Mouse (Mus musculus) erythroblast, embryonic 14.5 days (primary cell): ENCODE measurements around the gene Nptxr. TPM values are rescaled to one million over a fixed set of nuclear protein-coding genes. Genes with fewer than 3 reads are reported as not detected.

Experiments used
- H3K27me3 ChIP-seq: 2 replicates; pipeline ENCODE4 v1.6.1; 2012; ENCODE audit warnings: inconsistent platforms; ENCODE audit not compliant: control insufficient read depth
- H3K36me3 ChIP-seq: 2 replicates; pipeline ENCODE4 v1.6.1; 2012; ENCODE audit warnings: mild to moderate bottlenecking, inconsistent platforms; ENCODE audit not compliant: control insufficient read depth
- H3K4me1 ChIP-seq: 2 replicates; pipeline ENCODE4 v1.6.1; 2012; ENCODE audit warnings: inconsistent platforms; ENCODE audit not compliant: control insufficient read depth
- H3K4me3 ChIP-seq: replicated peaks from 2 replicates; pipeline ENCODE3; 2012; ENCODE audit warnings: moderate library complexity, mild to moderate bottlenecking, inconsistent platforms
- H3K9me3 ChIP-seq: 2 replicates; pipeline ENCODE4 v1.6.1; 2012; ENCODE audit warnings: low read length, inconsistent platforms, mixed read lengths; ENCODE audit not compliant: control insufficient read depth
- GATA1 ChIP-seq: IDR thresholded peaks from 2 replicates; pipeline ENCODE4 v1.6.1; 2012; ENCODE audit warnings: low read length, inconsistent platforms, mixed read lengths
- TAL1 ChIP-seq: IDR thresholded peaks from 3 replicates; pipeline ENCODE4 v1.6.1; 2012; ENCODE audit warnings: low read length, inconsistent platforms, mixed read lengths
- polyA plus RNA-seq: library from polyadenylated mRNA; stranded (reverse); fragments of >175 nt; gene quantifications from 2 replicates; pipeline ENCODE4 v1.2.3, GENCODE M21; 2012

Nptxr gene
- polyA plus RNA-seq, 1 experiment: not detected

DNA sequence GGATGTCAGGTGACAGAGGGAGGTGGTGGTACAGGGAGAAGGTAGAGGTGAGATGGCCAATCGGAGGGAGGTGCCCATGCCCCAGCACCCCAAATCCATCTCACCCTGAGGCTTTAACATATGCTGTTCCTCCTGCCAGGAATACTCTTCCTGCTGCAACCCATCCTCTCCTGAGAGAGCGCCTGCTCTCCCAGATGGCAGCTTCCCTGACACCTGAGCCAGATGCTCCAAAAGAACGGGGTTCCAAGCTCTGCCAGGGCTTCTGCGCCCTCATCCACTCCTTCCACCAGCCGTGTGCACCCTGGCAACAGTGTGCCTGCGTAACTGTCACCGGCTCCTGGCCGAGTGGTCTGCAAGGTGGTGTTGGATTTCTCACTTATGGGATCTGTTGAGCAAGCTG, 6.9 kb downstream of the Nptxr start:
- Histone ChIP-seq H3K27me3 (peaks cover 23% of the 10 kb centered on the region), H3K4me3 (no peak overlapping the region), H3K9me3 (no peaks in the 10 kb centered on the region), H3K36me3 (no peaks in the 10 kb centered on the region), H3K4me1 (no peaks in the 10 kb centered on the region)
- no peak for TF ChIP-seq TAL1
- no peak for TF ChIP-seq GATA1

DNA sequence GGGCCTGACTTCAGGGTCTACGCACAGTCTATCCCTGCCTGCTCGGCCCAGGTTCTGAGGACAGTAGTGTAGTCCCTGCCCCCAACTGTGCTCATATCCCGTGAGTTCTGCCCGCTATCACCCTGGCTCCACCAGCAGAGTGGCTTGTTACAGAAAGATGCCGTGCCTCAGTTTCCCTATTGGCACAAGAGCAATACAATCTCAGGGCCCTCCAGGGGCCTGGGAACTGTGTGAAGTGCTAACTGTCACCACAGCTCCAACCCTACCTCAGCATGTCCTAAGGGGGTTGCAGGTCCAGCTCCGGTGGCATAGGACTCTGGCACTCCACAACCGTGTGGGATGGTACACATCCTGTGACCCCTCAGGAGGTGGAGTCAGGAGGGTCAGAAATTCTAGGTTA, 7.5 kb downstream of the Nptxr start:
- H3K27me3 ChIP-seq: peaks cover 23% of the 10 kb centered on the region
- TF ChIP-seq GATA1: no peak
- TF ChIP-seq TAL1: no peak
- H3K4me1 ChIP-seq: peaks cover 3% of the 10 kb centered on the region
- no peaks in the 10 kb centered on the region for H3K9me3 ChIP-seq
- H3K4me3 ChIP-seq: no peak overlapping the region
- H3K36me3 ChIP-seq: no peaks in the 10 kb centered on the region

DNA sequence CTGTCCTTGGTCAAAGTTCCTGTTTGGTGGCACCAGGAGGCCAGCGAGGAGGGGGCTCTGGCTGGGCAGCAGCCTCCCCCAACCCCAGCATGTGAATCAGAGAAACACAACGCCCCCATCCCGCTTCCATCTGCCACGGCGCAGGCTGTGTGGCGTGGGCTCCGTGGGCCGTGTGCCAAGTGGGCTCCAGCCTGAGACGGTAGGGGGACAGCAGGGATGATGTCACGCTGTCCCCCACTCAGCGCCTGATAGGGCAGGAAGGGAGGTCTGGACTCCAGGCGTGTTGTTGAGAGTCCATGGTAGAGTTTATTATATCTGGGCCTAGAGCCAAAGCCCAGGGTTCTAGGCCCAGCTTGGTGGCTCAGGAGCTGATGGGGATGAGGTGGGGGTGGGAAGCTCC, 8.3 kb downstream of the Nptxr start:
- TF ChIP-seq TAL1: no peak
- Histone ChIP-seq H3K36me3 (no peaks in the 10 kb centered on the region), H3K9me3 (no peaks in the 10 kb centered on the region), H3K4me3 (no peak overlapping the region), H3K27me3 (peaks cover 17% of the 10 kb centered on the region), H3K4me1 (peaks cover 3% of the 10 kb centered on the region)

DNA sequence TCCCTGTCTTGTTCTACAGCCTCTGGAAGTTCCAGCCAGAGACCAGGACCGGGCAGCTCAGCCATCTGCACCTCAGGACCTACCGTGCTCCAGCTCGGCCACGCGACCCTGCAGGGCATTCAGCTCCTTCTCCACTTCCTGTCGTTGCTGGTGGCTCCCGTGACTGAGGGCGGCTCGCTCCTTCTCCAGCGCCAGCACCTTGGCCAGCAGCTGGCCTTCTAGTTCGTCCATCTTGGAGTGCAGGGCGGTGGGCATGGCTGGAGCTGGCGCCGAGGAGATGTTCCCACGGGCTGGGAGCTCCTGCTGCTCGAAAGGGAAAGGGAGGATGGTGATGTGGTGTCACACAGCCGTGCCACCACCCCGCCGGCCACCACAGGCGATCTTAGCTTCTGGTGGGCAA, 10.4 kb downstream of the Nptxr start:
- no peaks in the 10 kb centered on the region for H3K36me3 ChIP-seq
- H3K4me3 ChIP-seq: no peak overlapping the region
- H3K4me1 ChIP-seq: peaks cover 3% of the 10 kb centered on the region
- no peaks in the 10 kb centered on the region for H3K9me3 ChIP-seq
- TF ChIP-seq GATA1: no peak
- no peak for TF ChIP-seq TAL1
- H3K27me3 ChIP-seq: peaks cover 14% of the 10 kb centered on the region

DNA sequence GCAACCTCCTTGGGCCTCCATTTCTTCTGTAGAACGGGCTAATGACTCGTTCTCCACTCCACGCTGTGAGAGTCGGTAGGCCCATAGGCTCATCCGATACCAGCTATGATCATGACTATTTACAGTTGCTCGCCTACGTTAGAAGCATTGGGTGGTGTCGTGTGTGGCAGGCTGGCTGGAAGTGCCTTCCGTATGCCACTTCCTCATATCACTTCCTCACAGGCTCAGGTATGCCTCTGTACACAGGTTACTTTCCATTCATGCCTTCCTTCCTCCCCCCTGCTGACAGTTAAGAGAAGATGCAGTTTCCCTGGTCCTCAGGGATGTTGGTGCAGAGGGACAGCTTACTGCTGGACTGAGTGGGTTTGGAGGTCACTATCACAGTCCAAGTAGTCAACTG, 11.5 kb downstream of the Nptxr start:
- TF ChIP-seq GATA1 (no peak), TAL1 (no peak)
- Histone ChIP-seq H3K4me1 (peaks cover 3% of the 10 kb centered on the region), H3K36me3 (no peaks in the 10 kb centered on the region), H3K4me3 (no peak overlapping the region), H3K9me3 (no peaks in the 10 kb centered on the region), H3K27me3 (peaks cover 14% of the 10 kb centered on the region)

DNA sequence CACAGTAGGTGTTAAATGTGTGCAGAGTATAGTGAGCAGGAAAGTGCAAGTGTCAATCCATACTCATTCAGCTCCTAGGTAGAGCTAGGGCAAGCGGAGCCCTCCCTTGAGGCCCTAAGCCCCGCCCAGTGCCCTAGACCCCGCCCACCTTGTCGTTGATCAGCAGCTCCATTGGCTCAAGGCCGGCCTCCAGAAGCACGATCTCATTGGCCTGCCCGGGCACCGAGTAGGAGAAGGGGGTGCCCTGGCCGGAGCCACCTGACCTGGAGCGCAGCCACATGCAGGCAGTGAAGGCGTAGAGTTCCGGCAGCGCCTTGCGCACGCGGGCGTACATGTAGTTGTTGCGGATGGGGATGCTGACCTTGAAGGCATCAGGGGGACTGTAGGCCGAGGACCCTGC, 12.1 kb downstream of the Nptxr start:
- Histone ChIP-seq H3K9me3 (no peaks in the 10 kb centered on the region), H3K36me3 (no peaks in the 10 kb centered on the region), H3K4me1 (peaks cover 3% of the 10 kb centered on the region), H3K27me3 (peaks cover 14% of the 10 kb centered on the region), H3K4me3 (no peak overlapping the region)
- TF ChIP-seq TAL1 (no peak), GATA1 (no peak)

DNA sequence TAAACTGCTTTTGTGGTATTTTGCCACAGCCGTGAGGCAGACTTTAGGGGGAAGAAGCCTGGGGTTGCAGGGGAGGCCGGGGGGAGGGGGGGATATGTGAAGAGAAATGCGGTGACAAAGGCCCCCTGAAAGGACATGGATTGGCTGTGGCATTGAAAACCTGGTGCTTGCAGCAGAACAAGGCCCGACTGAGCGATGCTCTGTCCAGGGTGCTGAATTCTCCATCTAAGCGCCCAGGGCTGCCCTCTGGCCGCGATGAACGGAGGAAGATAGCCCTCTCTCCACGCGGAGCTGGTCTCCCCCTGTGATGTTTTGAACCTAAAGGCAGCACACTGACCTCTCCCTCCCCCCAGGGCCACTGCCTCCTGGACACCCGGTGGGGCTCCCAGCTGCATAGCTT, 13.1 kb downstream of the Nptxr start:
- Histone ChIP-seq H3K36me3 (no peaks in the 10 kb centered on the region), H3K27me3 (peaks cover 18% of the 10 kb centered on the region), H3K4me3 (no peak overlapping the region), H3K9me3 (no peaks in the 10 kb centered on the region), H3K4me1 (peaks cover 3% of the 10 kb centered on the region)
- TF ChIP-seq GATA1 (no peak), TAL1 (no peak)

DNA sequence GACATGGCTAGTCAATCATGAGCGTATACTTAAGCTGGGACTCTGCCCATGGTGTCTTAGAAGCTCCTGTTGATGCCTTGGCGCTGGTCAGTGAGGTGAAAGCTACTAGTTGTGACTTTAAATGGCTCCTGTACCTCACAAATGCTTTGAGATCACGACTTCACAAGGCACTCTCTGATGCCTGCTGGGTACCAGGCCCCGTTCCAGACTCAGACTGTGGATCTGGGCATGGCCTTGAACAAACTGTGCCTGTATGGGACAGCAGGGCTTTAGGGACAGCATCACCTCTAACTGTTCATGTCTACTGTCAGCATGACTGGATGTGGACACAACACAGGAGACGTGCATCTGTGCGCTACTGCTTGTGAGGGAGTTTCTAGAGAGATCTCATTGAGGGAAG, 13.7 kb downstream of the Nptxr start:
- Histone ChIP-seq H3K36me3 (no peaks in the 10 kb centered on the region), H3K9me3 (no peaks in the 10 kb centered on the region), H3K4me1 (peaks cover 3% of the 10 kb centered on the region), H3K4me3 (no peak overlapping the region), H3K27me3 (peaks cover 22% of the 10 kb centered on the region)
- TF ChIP-seq GATA1 (no peak), TAL1 (no peak)

DNA sequence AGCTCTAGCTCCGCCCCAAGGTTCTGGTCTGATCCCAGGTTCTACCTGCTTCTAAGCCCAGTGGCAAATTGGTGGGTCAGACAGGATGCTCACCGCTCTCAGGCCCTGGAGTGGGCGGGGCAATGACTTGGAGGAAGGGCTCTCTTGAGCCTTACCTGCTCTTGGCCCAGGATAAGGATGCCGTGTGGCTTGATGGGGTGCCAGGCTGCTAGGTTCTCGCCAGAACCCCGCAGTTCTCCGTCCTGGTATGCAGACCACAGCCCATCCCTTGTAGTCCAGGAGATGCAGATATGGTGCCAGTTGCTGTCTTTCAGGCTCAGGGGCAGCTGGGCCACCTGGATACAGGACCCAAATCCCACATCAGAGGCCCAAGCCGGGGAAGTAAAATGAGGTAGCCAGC, 14.5 kb downstream of the Nptxr start:
- peaks cover 24% of the 10 kb centered on the region for H3K27me3 ChIP-seq
- no peak for TF ChIP-seq GATA1
- no peak for TF ChIP-seq TAL1
- H3K4me3 ChIP-seq: no peak overlapping the region
- H3K9me3 ChIP-seq: no peaks in the 10 kb centered on the region
- peaks cover 3% of the 10 kb centered on the region for H3K4me1 ChIP-seq
- H3K36me3 ChIP-seq: no peaks in the 10 kb centered on the region

DNA sequence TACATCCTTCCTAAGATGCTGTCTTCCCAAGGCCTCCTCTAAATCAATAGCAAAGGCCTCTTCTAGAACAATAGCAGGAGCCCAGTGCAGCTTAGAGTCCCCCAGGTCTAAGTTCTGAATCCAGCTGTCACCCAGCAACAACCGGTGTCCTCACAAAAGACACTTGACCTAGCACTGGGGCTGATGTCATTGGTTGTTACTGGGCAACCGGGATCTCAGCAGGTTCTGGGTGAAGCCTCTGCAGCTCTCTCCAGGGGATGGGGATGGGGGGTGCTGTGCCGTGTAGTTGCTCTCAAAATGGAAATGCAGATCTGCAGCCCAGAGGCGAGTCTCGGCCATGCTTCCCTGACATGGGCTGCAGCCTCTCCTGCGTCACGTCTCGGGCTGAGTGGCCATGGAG, 16.8 kb downstream of the Nptxr start:
- no peaks in the 10 kb centered on the region for H3K9me3 ChIP-seq
- TF ChIP-seq GATA1: no peak
- no peak for TF ChIP-seq TAL1
- H3K4me1 ChIP-seq: peaks cover 3% of the 10 kb centered on the region
- H3K4me3 ChIP-seq: no peak overlapping the region
- H3K27me3 ChIP-seq: peaks cover 23% of the 10 kb centered on the region
- H3K36me3 ChIP-seq: no peaks in the 10 kb centered on the region
